Comparison of ENCODE assay signal across 8 mouse cellular contexts in the genomic region with DNA sequence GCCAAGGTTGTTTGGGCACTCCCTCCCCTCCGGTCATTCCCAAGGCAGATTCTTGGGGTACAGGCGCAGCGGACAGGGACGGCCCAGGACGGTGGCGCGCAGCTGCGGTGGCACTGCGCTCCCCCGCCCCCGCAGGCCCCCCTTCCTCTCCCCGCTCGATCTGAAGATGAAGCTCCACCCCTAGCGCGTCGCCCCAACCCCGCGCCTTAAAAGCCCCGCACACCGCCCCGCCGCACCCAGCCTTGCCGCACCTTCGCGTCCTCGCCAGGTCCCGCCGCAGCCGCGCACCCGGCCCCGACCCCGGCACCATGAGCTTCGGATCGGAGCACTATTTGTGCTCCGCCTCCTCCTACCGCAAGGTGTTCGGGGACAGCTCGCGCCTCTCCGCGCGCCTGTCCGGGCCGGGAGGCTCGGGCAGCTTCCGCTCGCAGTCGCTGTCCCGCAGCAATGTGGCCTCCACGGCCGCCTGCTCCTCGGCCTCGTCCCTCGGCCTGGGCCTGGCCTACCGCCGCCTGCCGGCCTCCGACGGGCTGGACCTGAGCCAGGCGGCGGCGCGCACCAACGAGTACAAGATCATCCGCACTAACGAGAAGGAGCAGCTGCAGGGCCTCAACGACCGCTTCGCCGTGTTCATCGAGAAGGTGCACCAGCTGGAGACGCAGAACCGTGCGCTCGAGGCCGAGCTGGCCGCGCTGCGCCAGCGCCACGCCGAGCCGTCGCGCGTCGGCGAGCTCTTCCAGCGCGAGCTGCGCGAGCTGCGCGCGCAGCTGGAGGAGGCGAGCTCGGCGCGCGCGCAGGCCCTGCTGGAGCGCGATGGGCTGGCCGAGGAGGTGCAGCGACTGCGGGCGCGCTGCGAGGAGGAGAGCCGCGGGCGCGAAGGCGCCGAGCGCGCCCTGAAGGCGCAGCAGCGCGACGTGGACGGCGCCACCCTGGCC. TPM values are rescaled to one million over a fixed set of nuclear protein-coding genes. Genes with fewer than 3 reads are reported as not detected.
DNase-seq lines count a peak whose midpoint lies in the region; ATAC-seq and TF ChIP-seq lines count a peak whose summit lies in the region.

A gene (plus strand): TSS at position 252 of the 935 bp plus-strand sequence.
A gene (minus strand): TSS at position 707 of the 935 bp plus-strand sequence.

- WGBS in lung, embryonic 14.5 days, result under 1% methylated on average over 121 of the region's 124 CpGs
- 1% methylated on average over 108 of the region's 124 CpGs for WGBS in liver, embryonic 11.5 days

- H3K9ac ChIP-seq in lung, embryonic 14.5 days, result no peak within 1 kb of the TSS
- no peak within 1 kb of the TSS for H3K9ac ChIP-seq in liver, embryonic 11.5 days (ENCODE audit: low read depth, low read length)

- no peaks in the 10 kb centered on the region for H3K36me3 ChIP-seq in lung, embryonic 14.5 days (ENCODE audit: insufficient read depth)
- no peaks in the 10 kb centered on the region for H3K36me3 ChIP-seq in liver, embryonic 11.5 days (ENCODE audit: control insufficient read depth, insufficient read depth, low read length)

- DNase-seq in lung, embryonic 14.5 days, result peak; percentile 94
- no peak for DNase-seq in lung, postnatal 36 days
- peak; percentile 95 to 96 for DNase-seq in cerebellum, postnatal 10 days
- peak; percentile 62 to 77 for DNase-seq in frontal cortex, postnatal 10 days (ENCODE audit: low spot score in 2 of 2)
- DNase-seq in kidney, postnatal 10 days, result peak; percentile 68
- DNase-seq in liver, embryonic 11.5 days (ENCODE audit: low spot score), result peak; percentile 49
- peak; percentile 6 for DNase-seq in ovary, postnatal 10 days (ENCODE audit: low spot score)
- DNase-seq in urinary bladder, postnatal 25 days (ENCODE audit: low spot score), result peak; percentile 20

- 0 out of 2 replicates have a peak, but pooled peaks have one; percentile 6 for TF ChIP-seq CTCF in lung, embryonic 14.5 days (IDR thresholded peaks at IDR 0.05; ENCODE audit: low read depth)

- peaks cover 4% of the 10 kb centered on the region; the same call in 1 of the 2 replicates for H3K4me1 ChIP-seq in lung, embryonic 14.5 days (ENCODE audit: insufficient read depth)
- no peaks in the 10 kb centered on the region for H3K4me1 ChIP-seq in liver, embryonic 11.5 days (replicated peaks; ENCODE audit: control insufficient read depth, insufficient read depth, low read length)

- ATAC-seq in lung, embryonic 14.5 days (ENCODE audit: insufficient read depth), result peak; percentile 84
- ATAC-seq in liver, embryonic 11.5 days (replicated peaks; ENCODE audit: low FRiP score), result no peak; the same call in 1 of the 2 replicates

- H3K9me3 ChIP-seq in lung, embryonic 14.5 days (ENCODE audit: low read depth, low read length), result no peaks in the 10 kb centered on the region
- no peaks in the 10 kb centered on the region for H3K9me3 ChIP-seq in liver, embryonic 11.5 days (ENCODE audit: control insufficient read depth, low read length)

- H3K27me3 ChIP-seq in lung, embryonic 14.5 days (ENCODE audit: insufficient read depth, low read length), result peaks cover 49% of the 10 kb centered on the region
- peaks cover 85% of the 10 kb centered on the region for H3K27me3 ChIP-seq in liver, embryonic 11.5 days (replicated peaks; ENCODE audit: control insufficient read depth, insufficient read depth, low read length)

- H3K4me3 ChIP-seq in lung, embryonic 14.5 days (ENCODE audit: low read depth, low read length), result peak within 1 kb of the TSS; percentile 46
- H3K4me3 ChIP-seq in liver, embryonic 11.5 days (ENCODE audit: low read depth, low read length), result peak within 1 kb of the TSS; percentile 38

- H3K27ac ChIP-seq in lung, embryonic 14.5 days (ENCODE audit: low read depth), result no peak within 1 kb of the TSS
- no peak within 1 kb of the TSS for H3K27ac ChIP-seq in liver, embryonic 11.5 days (ENCODE audit: low read depth, low read length)

- peak within 1 kb of the TSS; percentile 79 for H3K4me2 ChIP-seq in lung, embryonic 14.5 days
- H3K4me2 ChIP-seq in liver, embryonic 11.5 days, result peak within 1 kb of the TSS; percentile 58

RNA-seq across cellular contexts. Expression of the first gene that starts in this region (rescaled TPM):
- polyA plus RNA-seq in lung, embryonic 14.5 days (2014; fragmentation: Nextera tagmentation; extraction: Ambion mirVana), result 0.37 and 0.58 TPM in 2 replicates
- polyA plus RNA-seq in liver, embryonic 11.5 days (2014; fragmentation: Nextera tagmentation; extraction: Ambion mirVana), result 0.26 and 0.53 TPM in 2 replicates

RNA-seq across cellular contexts. Expression of the second gene that starts in this region (rescaled TPM):
- polyA plus RNA-seq in lung, embryonic 14.5 days (2014; fragmentation: Nextera tagmentation; extraction: Ambion mirVana), result 69.5 and 81.2 TPM in 2 replicates
- polyA plus RNA-seq in liver, embryonic 11.5 days (2014; fragmentation: Nextera tagmentation; extraction: Ambion mirVana), result 107 and 110 TPM in 2 replicates
